11 mouse cellular contexts compared by ENCODE assay signal in the genomic region with DNA sequence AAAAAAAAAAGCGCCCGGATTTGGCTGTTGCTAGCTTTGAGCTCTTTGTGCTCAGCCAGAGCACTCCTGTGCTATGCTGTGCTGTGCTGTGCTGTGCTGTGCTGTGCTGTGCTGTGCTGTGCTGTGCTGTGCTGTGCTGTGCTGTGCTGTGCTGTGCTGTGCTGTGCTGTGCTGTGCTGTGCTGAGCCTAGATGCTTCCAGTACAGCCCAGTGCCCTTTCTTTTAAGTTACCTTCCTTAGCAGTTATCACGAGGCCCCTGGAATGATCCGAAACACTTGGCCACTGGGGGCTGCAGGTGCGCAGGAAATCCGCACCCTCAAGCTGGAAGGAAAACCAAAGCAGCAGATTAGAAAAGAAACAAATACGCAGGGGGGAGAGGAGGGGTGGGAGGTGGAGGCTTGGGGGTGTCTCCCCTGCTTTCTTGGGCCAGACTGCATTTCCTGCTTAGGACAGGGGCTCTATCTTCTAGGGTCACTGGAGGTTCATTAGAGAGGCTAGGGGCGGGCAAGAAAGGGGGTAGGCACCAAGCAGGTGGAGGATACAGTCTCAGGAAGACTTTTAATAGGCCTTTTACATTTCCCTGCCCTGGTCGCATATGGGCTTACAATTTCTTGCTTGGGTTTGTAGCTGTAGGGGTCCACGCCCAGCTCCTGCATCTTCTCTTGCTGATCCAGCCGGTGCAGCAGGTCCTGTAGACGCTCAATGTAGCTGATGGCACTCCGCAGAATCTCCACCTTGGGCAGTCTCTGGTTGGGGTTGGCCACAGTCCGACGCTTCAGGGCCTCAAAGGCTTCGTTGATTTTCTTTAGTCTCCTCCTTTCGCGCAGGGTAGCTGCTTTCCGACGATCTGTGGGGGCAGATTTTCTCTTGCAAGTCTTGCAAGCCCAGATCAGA. TPM values are rescaled to one million over a fixed set of nuclear protein-coding genes. Genes with fewer than 3 reads are reported as not detected.
A peak's percentile ranks its signal among the peaks of the same experiment; 100 is the strongest.
DNase-seq lines count a peak whose midpoint lies in the region; ATAC-seq and TF ChIP-seq lines count a peak whose summit lies in the region.
"Had no signal": no experiment of that assay in that cellular context is flagged by ENCODE, and none has a peak within 500 bp of the region (broad histone marks: within the 10 kb centered on the region; RNA-seq: fewer than 3 reads in every experiment).

No protein-coding gene starts in this region.

- no peaks in the 10 kb centered on the region for H3K9me3 ChIP-seq in kidney, postnatal 0 days (replicated peaks; ENCODE audit: low read length)
- no peaks in the 10 kb centered on the region for H3K9me3 ChIP-seq in embryonic facial prominence, embryonic 14.5 days (ENCODE audit: control insufficient read depth, low read length)
- no peaks in the 10 kb centered on the region for H3K9me3 ChIP-seq in intestine, embryonic 15.5 days
- H3K9me3 ChIP-seq in neural tube, embryonic 14.5 days (ENCODE audit: control insufficient read depth, low read length) = no peaks in the 10 kb centered on the region

- H3K4me2 ChIP-seq in kidney, postnatal 0 days (ENCODE audit: low read length) = peak overlapping the region; percentile 50
- H3K4me2 ChIP-seq in embryonic facial prominence, embryonic 14.5 days (ENCODE audit: low read depth, low read length) = peak overlapping the region; percentile 53
- H3K4me2 ChIP-seq in intestine, embryonic 15.5 days (replicated peaks) = peak overlapping the region; percentile 58
- H3K4me2 ChIP-seq in neural tube, embryonic 14.5 days (ENCODE audit: low read depth, low read length) = peak overlapping the region; percentile 37; the same call in 1 of the 2 replicates

- H3K36me3 ChIP-seq in kidney, postnatal 0 days (ENCODE audit: insufficient read depth, low read length) = no peaks in the 10 kb centered on the region
- H3K36me3 ChIP-seq in embryonic facial prominence, embryonic 14.5 days (ENCODE audit: control insufficient read depth, insufficient read depth, low read length) = no peaks in the 10 kb centered on the region
- H3K36me3 ChIP-seq in intestine, embryonic 15.5 days = no peaks in the 10 kb centered on the region
- no peaks in the 10 kb centered on the region for H3K36me3 ChIP-seq in neural tube, embryonic 14.5 days (ENCODE audit: control insufficient read depth, insufficient read depth, low read length)

- ATAC-seq in kidney, postnatal 0 days (replicated peaks; ENCODE audit: low FRiP score, low read depth) = no peak
- peak; percentile 61 for ATAC-seq in embryonic facial prominence, embryonic 14.5 days (ENCODE audit: low read depth)
- ATAC-seq in intestine, embryonic 15.5 days = peak; percentile 61
- ATAC-seq in neural tube, embryonic 14.5 days (ENCODE audit: low read depth) = peak; percentile 79; the same call in 1 of the 2 replicates

- 40% methylated on average over 20 of the region's 20 CpGs for WGBS in kidney, postnatal 0 days
- WGBS in embryonic facial prominence, embryonic 14.5 days = 37% methylated on average over 17 of the region's 20 CpGs
- WGBS in intestine, embryonic 15.5 days = 50% methylated on average over 20 of the region's 20 CpGs
- 54% methylated on average over 20 of the region's 20 CpGs for WGBS in neural tube, embryonic 14.5 days

- no peak overlapping the region for H3K27ac ChIP-seq in kidney, postnatal 0 days
- H3K27ac ChIP-seq in embryonic facial prominence, embryonic 14.5 days (replicated peaks; ENCODE audit: low read depth, low read length) = no peak overlapping the region
- H3K27ac ChIP-seq in intestine, embryonic 15.5 days = no peak overlapping the region
- no peak overlapping the region for H3K27ac ChIP-seq in neural tube, embryonic 14.5 days (ENCODE audit: low read depth, low read length)

- H3K4me1 ChIP-seq in kidney, postnatal 0 days (replicated peaks; ENCODE audit: insufficient read depth, low read length) = no peaks in the 10 kb centered on the region
- H3K4me1 ChIP-seq in embryonic facial prominence, embryonic 14.5 days (ENCODE audit: control insufficient read depth, insufficient read depth, low read length) = peaks cover 10% of the 10 kb centered on the region; the same call in 1 of the 2 replicates
- H3K4me1 ChIP-seq in intestine, embryonic 15.5 days (replicated peaks) = no peaks in the 10 kb centered on the region
- no peaks in the 10 kb centered on the region for H3K4me1 ChIP-seq in neural tube, embryonic 14.5 days (ENCODE audit: control insufficient read depth, insufficient read depth, low read length)

- H3K4me3 ChIP-seq in kidney, postnatal 0 days (replicated peaks; ENCODE audit: low read depth, low read length) = 0 out of 2 replicates have a peak overlapping the region, but pooled peaks have one; percentile 12
- H3K4me3 ChIP-seq in embryonic facial prominence, embryonic 14.5 days (ENCODE audit: low read depth, low read length) = peak overlapping the region; percentile 23
- H3K4me3 ChIP-seq in intestine, embryonic 15.5 days (replicated peaks) = peak overlapping the region; percentile 15; the same call in 1 of the 2 replicates
- H3K4me3 ChIP-seq in neural tube, embryonic 14.5 days (ENCODE audit: low read depth, low read length) = no peak overlapping the region

- no peak for TF ChIP-seq CTCF in kidney, postnatal 0 days (IDR thresholded peaks at IDR 0.05; ENCODE audit: low read depth)

- 0 out of 2 replicates have a peak, but pooled peaks cover 5% of the 10 kb centered on the region for H3K27me3 ChIP-seq in kidney, postnatal 0 days (ENCODE audit: insufficient read depth, low read length)
- no peaks in the 10 kb centered on the region for H3K27me3 ChIP-seq in embryonic facial prominence, embryonic 14.5 days (replicated peaks; ENCODE audit: control insufficient read depth, insufficient read depth, low read length)
- H3K27me3 ChIP-seq in intestine, embryonic 15.5 days (replicated peaks) = no peaks in the 10 kb centered on the region
- H3K27me3 ChIP-seq in neural tube, embryonic 14.5 days (ENCODE audit: control insufficient read depth, insufficient read depth, low read length) = no peaks in the 10 kb centered on the region

- no peak for DNase-seq in kidney, postnatal 0 days (ENCODE audit: low spot score)
- DNase-seq in kidney, adult 18-20 months = no peak
- DNase-seq in embryonic facial prominence, embryonic 14.5 days (ENCODE audit: low spot score) = no peak
- DNase-seq in embryo, embryonic 10.5 days (ENCODE audit: low spot score) = no peak
- no peak for DNase-seq in cerebellum, adult 9-10 months
- DNase-seq in kidney, adult 11 months = no peak
- DNase-seq: cerebellum, adult 18-20 months; heart, adult 11 months; lung, postnatal 10 days had no signal

- no peak overlapping the region for H3K9ac ChIP-seq in kidney, postnatal 0 days (ENCODE audit: low read depth, low read length)
- peak overlapping the region; percentile 45; the same call in 1 of the 2 replicates for H3K9ac ChIP-seq in embryonic facial prominence, embryonic 14.5 days (ENCODE audit: low read depth, low read length)
- no peak overlapping the region for H3K9ac ChIP-seq in intestine, embryonic 15.5 days
- H3K9ac ChIP-seq in neural tube, embryonic 14.5 days (replicated peaks; ENCODE audit: low read depth, low read length) = 0 out of 2 replicates have a peak overlapping the region, but pooled peaks have one; percentile 2

RNA-seq across cellular contexts. Expression of a gene that starts 0.7 kb away (rescaled TPM):
- polyA plus RNA-seq in kidney, postnatal 0 days (2015; fragmentation: Nextera tagmentation; extraction: Ambion mirVana) = not detected in 2 replicates
- polyA plus RNA-seq in embryonic facial prominence, embryonic 14.5 days (2014; fragmentation: Nextera tagmentation; extraction: Ambion mirVana) = 20.2 and 28.9 TPM in 2 replicates
- 0.23 TPM in 1 of 2 replicates, not detected in the other for polyA plus RNA-seq in intestine, embryonic 15.5 days (2015; fragmentation: Nextera tagmentation; extraction: Ambion mirVana)
- not detected in 2 replicates for polyA plus RNA-seq in neural tube, embryonic 14.5 days (2014; fragmentation: Nextera tagmentation; extraction: Ambion mirVana)

RNA-seq across cellular contexts. Expression of a gene that starts 7.9 kb away (rescaled TPM):
- polyA plus RNA-seq in kidney, postnatal 0 days (2015; fragmentation: Nextera tagmentation; extraction: Ambion mirVana) = 0.05 TPM in 1 of 2 replicates, not detected in the other
- 22.1 and 22.5 TPM in 2 replicates for polyA plus RNA-seq in embryonic facial prominence, embryonic 14.5 days (2014; fragmentation: Nextera tagmentation; extraction: Ambion mirVana)
- polyA plus RNA-seq in intestine, embryonic 15.5 days (2015; fragmentation: Nextera tagmentation; extraction: Ambion mirVana) = 0.13 TPM in 1 of 2 replicates, not detected in the other
- 0.13 and 0.16 TPM in 2 replicates for polyA plus RNA-seq in neural tube, embryonic 14.5 days (2014; fragmentation: Nextera tagmentation; extraction: Ambion mirVana)

Comparison
In these comparisons a context has a peak if more than half of its experiments do, and no peak if none do; other contexts are left out.
1. H3K9ac ChIP-seq: peak in embryonic facial prominence, embryonic 14.5 days (single experiment) and neural tube, embryonic 14.5 days (single experiment); none in kidney, postnatal 0 days (single experiment) and intestine, embryonic 15.5 days (single experiment).
2. RNA of a gene that starts 0.7 kb away (polyA plus RNA-seq): 20.2 to 28.9 TPM in embryonic facial prominence, embryonic 14.5 days; 0.23 TPM in intestine, embryonic 15.5 days, not detected in neural tube, embryonic 14.5 days and not detected in kidney, postnatal 0 days; every median in the first group is over 10 times any median in the second.
3. RNA of a gene that starts 7.9 kb away (polyA plus RNA-seq): 22.1 to 22.5 TPM in embryonic facial prominence, embryonic 14.5 days; 0.13 to 0.16 TPM in neural tube, embryonic 14.5 days, 0.13 TPM in intestine, embryonic 15.5 days and 0.05 TPM in kidney, postnatal 0 days; every median in the first group is over 10 times any median in the second.
4. Peak in every context shown above with its lines, with median percentiles within 50 percentile points of each other: H3K4me2 ChIP-seq.